Mouse (Mus musculus): ENCODE results near the gene Ldhd. TPM values are rescaled to one million over a fixed set of nuclear protein-coding genes. Genes with fewer than 3 reads are reported as not detected.

The Ldhd gene
- 0.54 and 0.60 TPM in 2 replicates for polyA plus RNA-seq (2015; fragmentation: Nextera tagmentation; extraction: Ambion mirVana)

- Histone ChIP-seq H3K27ac (replicated peaks) (no peak within 1 kb of the TSS), H3K4me3 (peak within 1 kb of the TSS; percentile 10; the same call in 1 of the 2 replicates), H3K36me3 (peaks cover 5% of the 10 kb centered on the region), H3K9me3 (no peaks in the 10 kb centered on the region), H3K4me1 (peaks cover 3% of the 10 kb centered on the region; the same call in 1 of the 2 replicates), H3K27me3 (no peaks in the 10 kb centered on the region), H3K9ac (replicated peaks) (no peak within 1 kb of the TSS), H3K4me2 (replicated peaks) (peak within 1 kb of the TSS; percentile 24)
- 27% methylated on average over 13 of the region's 13 CpGs for WGBS
- no peak for ATAC-seq (replicated peaks)
Observed at GRCm38 (mm10) chr8:111630105-111630521, at the start of gene Ldhd. TSS of gene Ldhd (minus strand) at chr8:111630374.

- no peak overlapping the region for H3K4me3 ChIP-seq
- no peaks in the 10 kb centered on the region; the same call in 1 of the 2 replicates for H3K4me1 ChIP-seq
- WGBS: 89% methylated on average over 7 of the region's 7 CpGs
- H3K9me3 ChIP-seq: 0 out of 2 replicates have a peak, but pooled peaks cover 5% of the 10 kb centered on the region
- no peak overlapping the region for H3K27ac ChIP-seq (replicated peaks)
- H3K4me2 ChIP-seq (replicated peaks): no peak overlapping the region
- H3K36me3 ChIP-seq: no peaks in the 10 kb centered on the region
- ATAC-seq (replicated peaks): no peak
- no peaks in the 10 kb centered on the region for H3K27me3 ChIP-seq
- H3K9ac ChIP-seq (replicated peaks): no peak overlapping the region
Observed at GRCm38 (mm10) chr8:111678848-111679247, 48.7 kb upstream of the Ldhd start.

GRCm38 (mm10) chr8:111678111-111678510, 47.9 kb upstream of the Ldhd start:
- Histone ChIP-seq H3K9me3 (0 out of 2 replicates have a peak, but pooled peaks cover 5% of the 10 kb centered on the region), H3K36me3 (peaks cover 1% of the 10 kb centered on the region; the same call in 1 of the 2 replicates), H3K4me2 (replicated peaks) (no peak overlapping the region), H3K9ac (replicated peaks) (no peak overlapping the region), H3K27ac (replicated peaks) (no peak overlapping the region), H3K4me3 (no peak overlapping the region), H3K4me1 (no peaks in the 10 kb centered on the region; the same call in 1 of the 2 replicates), H3K27me3 (no peaks in the 10 kb centered on the region)
- WGBS: 33% methylated on average over 3 of the region's 3 CpGs
- ATAC-seq (replicated peaks): 0 out of 2 replicates have a peak, but pooled peaks have one; percentile 32

- Histone ChIP-seq H3K4me1 (no peaks in the 10 kb centered on the region; the same call in 1 of the 2 replicates), H3K27me3 (no peaks in the 10 kb centered on the region), H3K9me3 (0 out of 2 replicates have a peak, but pooled peaks cover 5% of the 10 kb centered on the region), H3K27ac (replicated peaks) (no peak overlapping the region), H3K4me3 (no peak overlapping the region), H3K4me2 (replicated peaks) (no peak overlapping the region), H3K9ac (replicated peaks) (no peak overlapping the region), H3K36me3 (peaks cover 9% of the 10 kb centered on the region)
- ATAC-seq (replicated peaks): no peak
- WGBS: 78% methylated on average over 8 of the region's 8 CpGs
Observed at GRCm38 (mm10) chr8:111676237-111676636, 46.1 kb upstream of the Ldhd start.

- Histone ChIP-seq H3K4me3 (no peak overlapping the region), H3K27me3 (no peaks in the 10 kb centered on the region), H3K27ac (replicated peaks) (no peak overlapping the region), H3K4me2 (replicated peaks) (no peak overlapping the region), H3K36me3 (peaks cover 37% of the 10 kb centered on the region), H3K4me1 (no peaks in the 10 kb centered on the region), H3K9me3 (no peaks in the 10 kb centered on the region), H3K9ac (replicated peaks) (no peak overlapping the region)
- no peak for ATAC-seq (replicated peaks)
- WGBS: 89% methylated on average over 2 of the region's 2 CpGs
Observed at GRCm38 (mm10) chr8:111666751-111667150, 36.6 kb upstream of the Ldhd start.

- Histone ChIP-seq H3K27me3 (no peaks in the 10 kb centered on the region), H3K9me3 (no peaks in the 10 kb centered on the region), H3K4me1 (no peaks in the 10 kb centered on the region), H3K36me3 (peaks cover 25% of the 10 kb centered on the region), H3K27ac (replicated peaks) (no peak overlapping the region), H3K9ac (replicated peaks) (no peak overlapping the region), H3K4me3 (no peak overlapping the region), H3K4me2 (replicated peaks) (no peak overlapping the region)
- 89% methylated on average over 3 of the region's 3 CpGs for WGBS
- no peak for ATAC-seq (replicated peaks)
Observed at GRCm38 (mm10) chr8:111662473-111662872, 32.3 kb upstream of the Ldhd start.

GRCm38 (mm10) chr8:111658819-111659423, 28.7 kb upstream of the Ldhd start:
- WGBS: 91% methylated on average over 6 of the region's 6 CpGs
- Histone ChIP-seq H3K4me1 (no peaks in the 10 kb centered on the region), H3K9ac (replicated peaks) (no peak overlapping the region), H3K27ac (replicated peaks) (no peak overlapping the region), H3K9me3 (no peaks in the 10 kb centered on the region), H3K4me3 (no peak overlapping the region), H3K36me3 (peaks cover 20% of the 10 kb centered on the region), H3K4me2 (replicated peaks) (no peak overlapping the region), H3K27me3 (no peaks in the 10 kb centered on the region)
- no peak for ATAC-seq (replicated peaks)

GRCm38 (mm10) chr8:111657312-111657854, 27.2 kb upstream of the Ldhd start:
- 10% methylated on average over 1 of the region's 1 CpGs for WGBS
- Histone ChIP-seq H3K36me3 (peaks cover 20% of the 10 kb centered on the region), H3K4me3 (no peak overlapping the region), H3K4me2 (replicated peaks) (no peak overlapping the region), H3K27me3 (no peaks in the 10 kb centered on the region), H3K9me3 (no peaks in the 10 kb centered on the region), H3K4me1 (no peaks in the 10 kb centered on the region), H3K9ac (replicated peaks) (no peak overlapping the region), H3K27ac (replicated peaks) (no peak overlapping the region)
- no peak for ATAC-seq (replicated peaks)

GRCm38 (mm10) chr8:111653524-111653923, 23.4 kb upstream of the Ldhd start:
- ATAC-seq (replicated peaks): no peak
- WGBS: 99% methylated on average over 2 of the region's 2 CpGs

GRCm38 (mm10) chr8:111650651-111651050, 20.5 kb upstream of the Ldhd start:
- no peak for ATAC-seq (replicated peaks)
- Histone ChIP-seq H3K4me3 (no peak overlapping the region), H3K27me3 (no peaks in the 10 kb centered on the region), H3K9ac (replicated peaks) (no peak overlapping the region), H3K36me3 (no peaks in the 10 kb centered on the region), H3K4me2 (replicated peaks) (no peak overlapping the region), H3K9me3 (no peaks in the 10 kb centered on the region), H3K4me1 (no peaks in the 10 kb centered on the region), H3K27ac (replicated peaks) (no peak overlapping the region)
- 57% methylated on average over 3 of the region's 3 CpGs for WGBS

More at GRCm38 (mm10) chr8:111653524-111653923, 23.4 kb upstream of the Ldhd start:
- H3K9me3 ChIP-seq: no peaks in the 10 kb centered on the region
- H3K4me3 ChIP-seq: no peak overlapping the region
- H3K4me2 ChIP-seq (replicated peaks): no peak overlapping the region
- H3K36me3 ChIP-seq: no peaks in the 10 kb centered on the region
- H3K9ac ChIP-seq (replicated peaks): no peak overlapping the region
- H3K27me3 ChIP-seq: no peaks in the 10 kb centered on the region
- no peaks in the 10 kb centered on the region for H3K4me1 ChIP-seq
- H3K27ac ChIP-seq (replicated peaks): no peak overlapping the region

GRCm38 (mm10) chr8:111648834-111649233, 18.7 kb upstream of the Ldhd start:
- H3K4me3 ChIP-seq: no peak overlapping the region
- no peak overlapping the region for H3K9ac ChIP-seq (replicated peaks)
- H3K36me3 ChIP-seq: no peaks in the 10 kb centered on the region
- no peak overlapping the region for H3K27ac ChIP-seq (replicated peaks)
- H3K9me3 ChIP-seq: no peaks in the 10 kb centered on the region
- no peak overlapping the region for H3K4me2 ChIP-seq (replicated peaks)
- WGBS: 68% methylated on average over 2 of the region's 2 CpGs
- no peak for ATAC-seq (replicated peaks)
- peaks cover 5% of the 10 kb centered on the region; the same call in 1 of the 2 replicates for H3K4me1 ChIP-seq
- H3K27me3 ChIP-seq: no peaks in the 10 kb centered on the region

- 96% methylated on average over 8 of the region's 8 CpGs for WGBS
- Histone ChIP-seq H3K4me3 (no peak overlapping the region), H3K36me3 (no peaks in the 10 kb centered on the region), H3K4me1 (peaks cover 11% of the 10 kb centered on the region), H3K27ac (replicated peaks) (no peak overlapping the region), H3K4me2 (replicated peaks) (no peak overlapping the region), H3K27me3 (no peaks in the 10 kb centered on the region), H3K9me3 (no peaks in the 10 kb centered on the region), H3K9ac (replicated peaks) (no peak overlapping the region)
- ATAC-seq (replicated peaks): no peak
Observed at GRCm38 (mm10) chr8:111645715-111646114, 15.5 kb upstream of the Ldhd start.

Measured in forebrain, embryonic 15.5 days (tissue).